Mouse (Mus musculus) kidney, embryonic 16.5 days (tissue): ENCODE measurements around the gene Gstp2. TPM values are rescaled to one million over a fixed set of nuclear protein-coding genes. Genes with fewer than 3 reads are reported as not detected.
A peak's percentile ranks its signal among the peaks of the same experiment; 100 is the strongest.

Source experiments
- ATAC-seq: fragments of 200-750 bp; cut with Nextera tagmentation; 2 replicates; pipeline ENCODE4 v1.8.0; 2017; ENCODE audit warnings: moderate TSS enrichment; ENCODE audit not compliant: low FRiP score, low TSS enrichment
- H3K27ac ChIP-seq: fragments of 300-500 bp; sonication (generic); 2 replicates; pipeline ENCODE4 v1.5.1; 2014; ENCODE audit warnings: low read length
- H3K27me3 ChIP-seq: fragments of 300-500 bp; sonication (generic); 2 replicates; pipeline ENCODE4 v1.6.1; 2014; ENCODE audit warnings: low read length, control low read depth, mixed read lengths; ENCODE audit not compliant: insufficient read depth
- H3K36me3 ChIP-seq: fragments of 300-500 bp; sonication (generic); 2 replicates; pipeline ENCODE4 v1.6.1; 2014; ENCODE audit warnings: low read length, control low read depth, mixed read lengths; ENCODE audit not compliant: insufficient read depth
- H3K4me1 ChIP-seq: fragments of 300-500 bp; sonication (generic); 2 replicates; pipeline ENCODE4 v1.6.1; 2014; ENCODE audit warnings: low read length, control low read depth, mixed read lengths; ENCODE audit not compliant: insufficient read depth
- H3K4me2 ChIP-seq: fragments of 300-500 bp; sonication (generic); replicated peaks from 2 replicates; pipeline ENCODE4 v1.6.1; 2014; ENCODE audit warnings: low read depth, low read length
- H3K4me3 ChIP-seq: fragments of 300-500 bp; sonication (generic); 2 replicates; pipeline ENCODE4 v1.5.1; 2014; ENCODE audit warnings: mild to moderate bottlenecking, low read length
- H3K9ac ChIP-seq: fragments of 300-500 bp; sonication (generic); replicated peaks from 2 replicates; pipeline ENCODE4 v1.6.1; 2014; ENCODE audit warnings: low read length
- H3K9me3 ChIP-seq: fragments of 300-500 bp; sonication (generic); 2 replicates; pipeline ENCODE4 v1.6.1; 2016; ENCODE audit warnings: low read length, control low read depth
- WGBS: fragments of 180-500 bp; shearing (Covaris S2); extraction: QIAGEN DNeasy Blood & Tissue Kit; methylation state at CpG from one replicate; pipeline ENCODE4 v1.1.7; 2014; 5-methylcytosine and 5-hydroxymethylcytosine counted together
- polyA plus RNA-seq: library from polyadenylated mRNA; unstranded; fragments of >200 nt; fragmentation: Nextera tagmentation; extraction: Ambion mirVana; gene quantifications from 2 replicates; pipeline ENCODE4 v1.2.1, GENCODE M21; 2015

Gstp2 gene
- polyA plus RNA-seq, 1 experiment from 2014 or later, result 2.5 TPM

DNA sequence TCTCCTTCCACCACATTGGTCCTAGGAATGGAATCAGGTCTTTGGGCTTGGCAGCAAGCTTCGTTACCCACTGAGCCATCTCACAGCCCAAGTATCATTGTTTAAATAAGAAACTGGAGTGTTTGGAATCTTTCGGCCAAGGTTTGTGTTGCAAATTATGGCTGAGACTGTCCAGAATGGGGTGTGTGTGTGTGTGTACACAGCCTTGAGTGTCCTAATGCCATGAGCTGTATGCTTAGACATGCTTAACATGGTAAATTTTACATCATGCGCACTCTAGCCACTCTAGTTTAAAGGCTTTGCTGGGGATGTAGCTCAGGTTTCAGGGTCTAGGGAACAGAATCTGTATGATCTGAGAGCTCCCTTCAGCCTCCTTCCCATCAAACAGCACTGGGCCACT lies 50.3 kb downstream of the Gstp2 start:
- H3K9ac ChIP-seq, result no peak overlapping the region
- H3K4me3 ChIP-seq, result no peak overlapping the region
- 64% methylated on average over 3 of the region's 3 CpGs for WGBS
- H3K27ac ChIP-seq, result peak overlapping the region; percentile 25; the same call in 1 of the 2 replicates
- no peaks in the 10 kb centered on the region for H3K9me3 ChIP-seq
- ATAC-seq, result no peak
- H3K4me2 ChIP-seq, result no peak overlapping the region
- H3K4me1 ChIP-seq, result peaks cover 32% of the 10 kb centered on the region
- no peaks in the 10 kb centered on the region for H3K36me3 ChIP-seq
- H3K27me3 ChIP-seq, result no peaks in the 10 kb centered on the region

DNA sequence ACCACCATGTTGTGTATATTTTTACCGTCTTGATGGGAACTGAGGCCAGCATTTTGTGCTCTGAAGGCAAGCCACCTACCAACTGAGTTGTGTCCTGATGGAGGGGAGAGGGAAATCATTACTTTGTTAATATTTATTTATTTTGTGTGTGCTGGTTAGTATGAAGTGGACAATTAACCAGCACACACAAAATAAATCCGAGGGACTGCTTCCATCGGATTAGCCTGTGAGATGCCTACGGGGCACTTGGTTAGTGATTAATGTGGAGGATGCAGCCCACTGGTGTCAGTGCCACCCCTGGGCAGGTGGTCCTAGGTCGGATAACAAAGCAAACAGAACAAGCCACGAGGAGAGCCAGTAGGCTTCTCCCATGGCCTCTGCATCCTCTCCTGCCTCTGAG lies 50.9 kb downstream of the Gstp2 start:
- Histone ChIP-seq H3K9me3 (no peaks in the 10 kb centered on the region), H3K27me3 (no peaks in the 10 kb centered on the region), H3K4me2 (no peak overlapping the region), H3K9ac (no peak overlapping the region), H3K4me3 (no peak overlapping the region), H3K4me1 (peaks cover 32% of the 10 kb centered on the region), H3K27ac (peak overlapping the region; percentile 35), H3K36me3 (no peaks in the 10 kb centered on the region)
- 22% methylated on average over 6 of the region's 6 CpGs for WGBS
- no peak for ATAC-seq

DNA sequence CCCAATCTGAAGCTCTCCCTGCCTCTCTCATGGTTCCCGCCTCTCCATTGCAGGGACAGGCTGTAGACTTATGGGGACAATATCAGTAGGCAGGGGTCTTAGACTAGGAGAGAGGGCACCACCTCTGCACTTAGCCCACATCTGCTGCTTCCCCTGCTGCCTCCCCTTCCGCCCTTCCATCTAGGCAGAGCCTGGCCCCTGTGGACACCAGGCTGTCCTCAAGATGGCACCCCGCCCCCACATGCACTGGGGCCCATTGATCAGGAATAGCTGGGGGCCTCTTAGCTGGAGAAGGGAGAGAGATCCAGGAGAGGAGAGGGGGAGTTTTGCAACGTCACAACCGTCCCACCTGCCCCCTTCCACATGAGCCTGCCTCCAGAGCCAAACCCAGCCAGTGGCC lies 53.4 kb downstream of the Gstp2 start, which contains the start of gene Tbx10:
TSS of gene Tbx10 (plus strand) at position 337 of the 400 bp plus-strand sequence.
- ATAC-seq, result no peak
- Histone ChIP-seq H3K27me3 (no peaks in the 10 kb centered on the region), H3K9me3 (no peaks in the 10 kb centered on the region), H3K4me3 (no peak within 1 kb of the TSS), H3K4me1 (peaks cover 27% of the 10 kb centered on the region), H3K36me3 (0 out of 2 replicates have a peak, but pooled peaks cover 3% of the 10 kb centered on the region), H3K9ac (no peak within 1 kb of the TSS), H3K4me2 (no peak within 1 kb of the TSS), H3K27ac (no peak within 1 kb of the TSS)
- WGBS, result 54% methylated on average over 5 of the region's 5 CpGs

DNA sequence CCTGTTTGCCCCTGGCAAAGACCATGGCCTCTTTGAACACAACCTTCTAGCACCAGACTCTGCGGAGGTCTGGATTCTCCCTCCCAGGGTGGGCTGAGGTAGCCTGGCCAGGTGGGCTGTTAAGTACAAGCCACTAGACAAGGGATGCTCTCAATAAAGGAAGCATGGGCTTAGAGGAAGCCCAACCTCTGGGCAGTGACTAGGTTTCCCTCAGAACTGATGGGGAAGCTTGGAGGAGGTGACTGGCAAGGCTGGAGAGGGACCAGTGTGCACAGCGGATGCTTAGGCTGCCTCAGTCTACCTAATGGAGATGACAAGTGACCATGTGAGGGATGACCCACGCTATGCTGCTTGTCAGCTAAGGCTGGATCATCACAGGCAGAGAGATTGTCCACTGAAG lies 53.9 kb downstream of the Gstp2 start:
- Histone ChIP-seq H3K4me3 (no peak overlapping the region), H3K27me3 (no peaks in the 10 kb centered on the region), H3K27ac (no peak overlapping the region), H3K9ac (no peak overlapping the region), H3K4me1 (peaks cover 25% of the 10 kb centered on the region), H3K36me3 (0 out of 2 replicates have a peak, but pooled peaks cover 3% of the 10 kb centered on the region), H3K9me3 (no peaks in the 10 kb centered on the region), H3K4me2 (no peak overlapping the region)
- WGBS, result 84% methylated on average over 3 of the region's 3 CpGs
- ATAC-seq, result no peak

DNA sequence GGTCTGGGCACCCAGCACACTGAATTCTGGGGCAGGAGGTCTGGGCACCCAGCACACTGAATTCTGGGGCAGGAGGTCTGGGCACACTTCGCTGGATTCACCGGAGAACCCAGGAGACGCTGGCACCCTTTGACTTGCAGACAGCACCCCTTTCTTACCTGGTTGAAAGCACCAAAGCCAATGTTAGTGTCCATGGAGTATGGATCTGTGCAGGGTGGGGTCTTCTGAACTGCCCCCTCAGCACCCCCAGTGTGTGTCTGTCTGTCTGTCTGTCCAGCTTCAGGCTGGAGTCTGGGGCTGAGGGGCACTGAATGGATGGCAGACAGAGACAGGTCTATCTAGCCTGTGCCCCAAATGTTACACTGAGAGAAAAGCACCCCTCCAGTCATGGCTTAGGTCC lies 54.3 kb downstream of the Gstp2 start:
- WGBS, result 96% methylated on average over 3 of the region's 3 CpGs
- no peak for ATAC-seq

DNA sequence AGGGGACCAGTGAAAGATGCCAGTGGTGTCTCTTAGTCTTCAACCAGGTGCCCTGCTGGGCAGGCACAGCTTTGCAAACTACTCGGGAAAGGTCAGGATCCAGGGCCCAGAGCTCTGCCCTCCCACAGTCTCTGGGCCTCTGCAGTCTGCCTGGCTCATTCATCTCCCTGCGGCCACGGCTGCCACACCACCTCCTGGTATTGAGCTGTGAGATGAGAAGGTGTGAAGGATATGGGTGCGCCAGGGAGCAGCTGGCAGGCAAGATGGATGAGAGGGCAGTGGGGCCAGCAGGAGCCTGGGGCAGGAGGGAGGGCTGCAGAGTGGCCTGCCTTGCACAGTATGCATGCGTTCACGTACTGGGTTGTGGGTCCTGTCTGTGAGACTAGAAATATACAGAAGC lies 55.0 kb downstream of the Gstp2 start:
- Histone ChIP-seq H3K4me1 (peaks cover 26% of the 10 kb centered on the region), H3K27ac (no peak overlapping the region), H3K4me3 (no peak overlapping the region), H3K9ac (no peak overlapping the region), H3K4me2 (no peak overlapping the region), H3K27me3 (no peaks in the 10 kb centered on the region), H3K9me3 (no peaks in the 10 kb centered on the region), H3K36me3 (0 out of 2 replicates have a peak, but pooled peaks cover 3% of the 10 kb centered on the region)
- no peak for ATAC-seq
- 21% methylated on average over 6 of the region's 6 CpGs for WGBS

More for the DNA sequence above, 54.3 kb downstream of the Gstp2 start:
- Histone ChIP-seq H3K27ac (no peak overlapping the region), H3K9me3 (no peaks in the 10 kb centered on the region), H3K4me2 (no peak overlapping the region), H3K9ac (no peak overlapping the region), H3K36me3 (0 out of 2 replicates have a peak, but pooled peaks cover 3% of the 10 kb centered on the region), H3K4me3 (no peak overlapping the region), H3K4me1 (peaks cover 26% of the 10 kb centered on the region), H3K27me3 (no peaks in the 10 kb centered on the region)

Other genes starting within 250 kb of the Gstp2 start
- gene Chka, start 194.2 kb downstream of the Gstp2 start, polyA plus RNA-seq, result 58.0 and 65.6 TPM in 2 replicates
- gene Tcirg1, start 138.9 kb downstream of the Gstp2 start, polyA plus RNA-seq, result 56.1 and 62.7 TPM in 2 replicates
- gene Ndufs8, start 133.2 kb downstream of the Gstp2 start, polyA plus RNA-seq, result 365 and 401 TPM in 2 replicates
- gene Aldh3b1, start 116.2 kb downstream of the Gstp2 start, polyA plus RNA-seq, result 3.9 and 5.1 TPM in 2 replicates
- gene Unc93b1, start 110.8 kb downstream of the Gstp2 start, polyA plus RNA-seq, result 19.4 and 23.1 TPM in 2 replicates
- gene Aldh3b3, start 87.4 kb downstream of the Gstp2 start, polyA plus RNA-seq, result not detected in 2 replicates
- 3.7 and 5.1 TPM in 2 replicates for gene Aldh3b2, start 73.7 kb downstream of the Gstp2 start, polyA plus RNA-seq
- 44.8 and 47.5 TPM in 2 replicates for gene Acy3, start 59.5 kb downstream of the Gstp2 start, polyA plus RNA-seq
- gene Tbx10, start 53.3 kb downstream of the Gstp2 start, polyA plus RNA-seq, result 1.5 TPM in 2 replicates
- 36.2 and 39.8 TPM in 2 replicates for gene Nudt8, start 45.4 kb downstream of the Gstp2 start, polyA plus RNA-seq
- 3.9 and 5.2 TPM in 2 replicates for gene Gm49405, start 45.4 kb downstream of the Gstp2 start, polyA plus RNA-seq
- gene Doc2g, start 42.7 kb downstream of the Gstp2 start, polyA plus RNA-seq, result 5.3 and 6.1 TPM in 2 replicates
- gene Ndufv1, start 33.2 kb downstream of the Gstp2 start, polyA plus RNA-seq, result 261 and 285 TPM in 2 replicates
- 526 and 535 TPM in 2 replicates for gene Gstp1, start 8.0 kb downstream of the Gstp2 start, polyA plus RNA-seq
- gene Gstp3, start 13.5 kb upstream of the Gstp2 start, polyA plus RNA-seq, result 0.36 and 0.49 TPM in 2 replicates
- gene Cabp2, start 35.6 kb upstream of the Gstp2 start, polyA plus RNA-seq, result 0.21 and 0.96 TPM in 2 replicates
- 135 and 138 TPM in 2 replicates for gene Cdk2ap2, start 51.2 kb upstream of the Gstp2 start, polyA plus RNA-seq
- gene Pitpnm1, start 54.0 kb upstream of the Gstp2 start, polyA plus RNA-seq, result 20.0 and 22.2 TPM in 2 replicates
- 115 and 120 TPM in 2 replicates for gene Aip, start 79.8 kb upstream of the Gstp2 start, polyA plus RNA-seq
- gene Gpr152, start 93.8 kb upstream of the Gstp2 start, polyA plus RNA-seq, result not detected in 2 replicates
- gene Cabp4, start 98.0 kb upstream of the Gstp2 start, polyA plus RNA-seq, result 0.14 and 0.21 TPM in 2 replicates
- 201 and 218 TPM in 2 replicates for gene Coro1b, start 102.6 kb upstream of the Gstp2 start, polyA plus RNA-seq
- gene Ptprcap, start 107.6 kb upstream of the Gstp2 start, polyA plus RNA-seq, result 0.49 and 1.1 TPM in 2 replicates
- gene Rps6kb2, start 117.3 kb upstream of the Gstp2 start, polyA plus RNA-seq, result 62.9 and 63.7 TPM in 2 replicates
- 2.9 and 3.3 TPM in 2 replicates for gene Carns1, start 129.5 kb upstream of the Gstp2 start, polyA plus RNA-seq
- 2.5 and 3.1 TPM in 2 replicates for gene Tbc1d10c, start 145.3 kb upstream of the Gstp2 start, polyA plus RNA-seq
- gene Ppp1ca, start 146.0 kb upstream of the Gstp2 start, polyA plus RNA-seq, result 1,050 and 1,120 TPM in 2 replicates
- 39.4 and 39.9 TPM in 2 replicates for gene Rad9a, start 155.6 kb upstream of the Gstp2 start, polyA plus RNA-seq
- 6.8 and 7.5 TPM in 2 replicates for gene Clcf1, start 168.2 kb upstream of the Gstp2 start, polyA plus RNA-seq
- gene AC109138.7, start 168.3 kb upstream of the Gstp2 start, polyA plus RNA-seq, result not detected in 2 replicates
- gene Pold4, start 185.9 kb upstream of the Gstp2 start, polyA plus RNA-seq, result 34.2 and 36.3 TPM in 2 replicates
- gene Ssh3, start 223.2 kb upstream of the Gstp2 start, polyA plus RNA-seq, result 22.9 and 24.3 TPM in 2 replicates
- 7.4 and 9.0 TPM in 2 replicates for gene Ankrd13d, start 237.1 kb upstream of the Gstp2 start, polyA plus RNA-seq